Mouse (Mus musculus) embryonic fibroblast, embryonic 13.5 days (primary cell): Measurements from ENCODE around the gene Klf12. TPM values are rescaled to one million over a fixed set of nuclear protein-coding genes. Genes with fewer than 3 reads are reported as not detected.

ENCODE experiments used
- H3K27ac ChIP-seq: 2 replicates; pipeline ENCODE4 v1.5.1; 2012; ENCODE audit warnings: low read length, control low read depth, inconsistent platforms; ENCODE audit not compliant: insufficient read depth
- H3K4me1 ChIP-seq: 2 replicates; pipeline ENCODE4 v1.6.1; 2011; ENCODE audit warnings: low read length; ENCODE audit not compliant: control insufficient read depth, insufficient read depth
- H3K4me3 ChIP-seq: 2 replicates; pipeline ENCODE4 v1.5.1; 2011; ENCODE audit warnings: mild to moderate bottlenecking, control low read depth, low read length; ENCODE audit not compliant: insufficient read depth
- CTCF ChIP-seq: IDR thresholded peaks from 2 replicates; pipeline ENCODE4 v1.5.1; 2011; ENCODE audit warnings: mild to moderate bottlenecking, control low read depth, low read length, moderate library complexity, borderline replicate concordance; ENCODE audit not compliant: insufficient read depth
- POLR2A ChIP-seq: IDR thresholded peaks from 2 replicates; pipeline ENCODE4 v1.6.1; 2011; ENCODE audit warnings: low read depth, mild to moderate bottlenecking, control low read depth, low read length, moderate library complexity
- polyA plus RNA-seq: library from polyadenylated mRNA; stranded (reverse); fragments of >200 nt; gene quantifications from 2 replicates; pipeline ENCODE4 v1.2.4, GENCODE M21; 2011; ENCODE audit warnings: low read depth; ENCODE audit not compliant: missing spikeins, insufficient read length

Klf12 gene
- polyA plus RNA-seq, 1 experiment, result 13.0 TPM

GRCm38 (mm10) chr14:99931879-99932278 lies 352.6 kb downstream of the Klf12 start:
- TF ChIP-seq POLR2A (no peak), CTCF (peak; percentile 37; the same call in 1 of the 2 replicates)
- H3K4me1 ChIP-seq, result no peaks in the 10 kb centered on the region
- H3K4me3 ChIP-seq, result no peak overlapping the region
- H3K27ac ChIP-seq, result no peak overlapping the region

- Histone ChIP-seq H3K27ac (no peak overlapping the region), H3K4me3 (no peak overlapping the region), H3K4me1 (no peaks in the 10 kb centered on the region)
- no peak for TF ChIP-seq CTCF
- no peak for TF ChIP-seq POLR2A
Observed at GRCm38 (mm10) chr14:99911912-99912311, 372.6 kb downstream of the Klf12 start.

GRCm38 (mm10) chr14:99910876-99911275 lies 373.6 kb downstream of the Klf12 start:
- TF ChIP-seq POLR2A (no peak), CTCF (no peak)
- Histone ChIP-seq H3K4me3 (no peak overlapping the region), H3K27ac (no peak overlapping the region), H3K4me1 (no peaks in the 10 kb centered on the region)

DNA sequence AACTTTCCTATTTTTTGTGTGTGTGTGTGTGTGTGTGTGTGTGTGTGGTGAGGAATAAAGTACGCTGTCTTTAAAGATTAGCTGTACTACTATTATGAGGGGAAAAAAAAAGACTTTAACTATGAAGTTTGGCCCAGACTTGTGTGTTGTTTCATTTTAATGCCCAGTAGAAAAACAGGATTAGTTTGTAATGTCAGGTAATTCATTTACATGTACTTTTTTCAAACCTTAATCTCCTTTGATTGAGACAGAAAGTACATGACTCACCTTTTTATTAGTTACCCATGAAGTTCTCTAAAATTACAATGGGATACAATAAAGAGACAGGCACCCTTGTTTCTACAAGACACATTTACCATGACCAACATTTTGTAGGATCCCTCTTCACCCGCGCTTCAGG lies 383.6 kb downstream of the Klf12 start:
- no peak overlapping the region for H3K27ac ChIP-seq
- TF ChIP-seq POLR2A (no peak), CTCF (no peak)
- no peak overlapping the region for H3K4me3 ChIP-seq
- H3K4me1 ChIP-seq, result peaks cover 4% of the 10 kb centered on the region; the same call in 1 of the 2 replicates

- Histone ChIP-seq H3K4me1 (peaks cover 4% of the 10 kb centered on the region; the same call in 1 of the 2 replicates), H3K27ac (no peak overlapping the region), H3K4me3 (no peak overlapping the region)
- TF ChIP-seq POLR2A (no peak), CTCF (no peak)
Observed at GRCm38 (mm10) chr14:99898861-99899260, 385.6 kb downstream of the Klf12 start.

GRCm38 (mm10) chr14:99894708-99895383 lies 389.6 kb downstream of the Klf12 start:
- Histone ChIP-seq H3K4me1 (no peaks in the 10 kb centered on the region), H3K27ac (no peak overlapping the region), H3K4me3 (no peak overlapping the region)
- no peak for TF ChIP-seq POLR2A
- peak; percentile 63; the same call in 1 of the 2 replicates for TF ChIP-seq CTCF

DNA sequence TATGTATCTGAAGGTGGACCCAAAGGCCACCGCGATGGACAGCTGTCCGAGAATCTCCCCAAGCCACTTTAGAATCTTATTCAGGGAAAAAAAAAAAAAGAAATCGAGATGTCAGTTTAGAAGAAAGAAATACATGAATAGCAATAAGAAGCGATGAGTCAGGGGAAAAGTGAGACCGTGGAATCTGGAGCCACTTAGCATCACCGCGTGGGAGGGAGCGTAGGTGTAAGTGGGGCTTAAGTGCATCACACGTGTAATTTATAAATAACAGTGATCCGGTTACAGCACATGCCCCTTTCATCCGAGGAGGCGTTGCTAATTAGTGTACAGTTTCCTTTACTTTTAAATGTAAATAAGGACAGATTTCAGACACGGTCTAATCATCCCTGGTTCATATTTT lies 390.4 kb downstream of the Klf12 start:
- Histone ChIP-seq H3K4me1 (no peaks in the 10 kb centered on the region), H3K4me3 (no peak overlapping the region), H3K27ac (no peak overlapping the region)
- TF ChIP-seq CTCF (no peak), POLR2A (no peak)

- no peaks in the 10 kb centered on the region for H3K4me1 ChIP-seq
- H3K4me3 ChIP-seq, result no peak overlapping the region
- TF ChIP-seq POLR2A, result no peak
- no peak for TF ChIP-seq CTCF
- H3K27ac ChIP-seq, result no peak overlapping the region
Observed at GRCm38 (mm10) chr14:99886503-99886902, 398.0 kb downstream of the Klf12 start.

GRCm38 (mm10) chr14:99885562-99885961 lies 398.9 kb downstream of the Klf12 start:
- H3K4me3 ChIP-seq, result no peak overlapping the region
- H3K27ac ChIP-seq, result no peak overlapping the region
- TF ChIP-seq CTCF (no peak), POLR2A (no peak)
- H3K4me1 ChIP-seq, result no peaks in the 10 kb centered on the region

- no peak overlapping the region for H3K4me3 ChIP-seq
- no peaks in the 10 kb centered on the region for H3K4me1 ChIP-seq
- no peak for TF ChIP-seq CTCF
- TF ChIP-seq POLR2A, result no peak
- no peak overlapping the region for H3K27ac ChIP-seq
Observed at GRCm38 (mm10) chr14:99885128-99885527, 399.4 kb downstream of the Klf12 start.
